Mouse (Mus musculus): ENCODE data around the gene N4bp2l2.

DNA sequence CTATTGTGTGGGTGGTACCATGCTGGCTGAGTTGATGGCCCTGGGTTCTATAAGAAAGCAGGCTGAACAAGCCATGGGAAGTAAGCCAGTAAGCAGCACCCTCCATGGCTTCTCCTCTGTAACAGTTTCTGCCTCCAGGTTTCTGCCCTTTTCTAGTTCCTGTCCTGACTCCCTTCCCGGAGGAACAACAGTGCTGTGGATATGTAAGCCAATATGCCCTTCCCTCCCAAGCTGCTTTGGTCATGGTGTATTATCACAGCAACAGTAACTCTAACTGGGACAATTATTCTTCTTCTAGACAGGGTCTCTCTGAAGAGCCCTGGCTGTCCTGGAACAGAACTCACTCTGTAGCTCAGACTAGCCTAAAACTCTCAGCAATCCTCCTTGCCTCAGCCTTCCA, 54.8 kb downstream of the N4bp2l2 start:
- no peak for TF ChIP-seq CTCF (IDR thresholded peaks at IDR 0.05)
- TF ChIP-seq POLR2A (IDR thresholded peaks at IDR 0.05; ENCODE audit: insufficient read depth, low read depth, low read length): no peak

All from heart, adult 2 months (tissue).